Mouse (Mus musculus): ENCODE measurements at regions not wholly inside any gene's neighbourhood (a gene's known extent, or its start where the extent isn't known, plus 50 kb on each side); places are given as distances from the start of the nearest gene placed in this dataset.

GRCm38 (mm10) chr10:26491351-26491750 is 115.6 kb upstream of the L3mbtl3 start:
- no peak for TF ChIP-seq CTCF (IDR thresholded peaks at IDR 0.05; ENCODE audit: extremely low read depth, insufficient read length, insufficient replicate concordance, low read depth, low read length)
- no peak for TF ChIP-seq POLR2A (IDR thresholded peaks at IDR 0.05; ENCODE audit: low read depth, low read length)

All from small intestine, adult 2 months (tissue).